Mouse (Mus musculus): Measurements from ENCODE around the gene Oaz3.

GRCm38 (mm10) chr3:94388047-94388446, 55.7 kb downstream of the Oaz3 start:
- TF ChIP-seq CTCF (IDR thresholded peaks at IDR 0.05; ENCODE audit: extremely low read depth, insufficient read length, insufficient replicate concordance, low read depth, low read length) (no peak), POLR2A (IDR thresholded peaks at IDR 0.05; ENCODE audit: low read depth, low read length) (no peak)
